Mouse (Mus musculus) thymus, adult 2 months (tissue): ENCODE results near the gene Mdk.

Experiments
- CTCF ChIP-seq: fragments of 200-500 bp; IDR thresholded peaks from 2 replicates; pipeline ENCODE4 v1.5.1; 2012; ENCODE audit warnings: mild to moderate bottlenecking, control low read depth, low read length, moderate library complexity, borderline replicate concordance; ENCODE audit not compliant: control insufficient read depth, poor library complexity, insufficient read depth; ENCODE audit errors: extremely low read depth
- POLR2A ChIP-seq: fragments of 200-500 bp; IDR thresholded peaks from 2 replicates; pipeline ENCODE4 v1.6.1; 2012; ENCODE audit warnings: mild to moderate bottlenecking, low read length, control low read depth, moderate library complexity; ENCODE audit not compliant: control insufficient read depth, poor library complexity, insufficient read depth; ENCODE audit errors: extremely low read depth

DNA sequence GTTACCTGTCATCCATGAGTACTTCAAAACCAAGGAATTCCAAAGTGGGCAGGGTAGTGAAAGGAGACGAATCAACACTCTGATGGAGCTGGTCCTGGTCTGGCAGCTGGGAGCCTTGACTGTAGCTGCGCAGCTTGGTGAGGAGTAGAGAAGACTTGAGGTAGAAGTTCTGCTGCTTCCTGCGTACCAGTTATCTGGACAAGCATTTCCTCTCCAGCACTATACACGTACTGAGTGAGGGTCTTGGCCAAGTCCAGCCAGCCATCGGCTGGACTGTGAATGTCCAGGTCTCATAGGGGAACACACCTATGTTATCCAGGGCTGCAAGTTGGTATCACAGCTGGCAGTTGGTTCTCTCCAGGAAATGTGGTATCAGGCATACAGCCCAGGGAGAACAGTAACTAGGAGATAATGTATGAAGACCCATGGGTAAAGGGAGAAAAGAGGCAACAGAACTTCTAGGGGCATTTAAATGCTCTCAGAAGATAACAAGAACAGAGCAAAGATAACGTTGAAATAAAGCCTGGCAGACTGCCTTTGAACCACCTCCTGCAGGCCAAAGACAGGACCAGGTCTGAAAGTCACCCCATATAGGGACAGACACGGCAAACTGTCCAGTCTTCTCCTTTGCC is 15.6 kb downstream of the Mdk start:
- TF ChIP-seq CTCF, result no peak
- TF ChIP-seq POLR2A, result no peak
